Mouse (Mus musculus) kidney, adult 18-20 months (tissue): Measurements from ENCODE around the gene Carmil1.

Experiments
- DNase-seq: peaks from one replicate; pipeline ENCODE4 v3.0.0; 2021

Carmil1 gene

GRCm38 (mm10) chr13:24257809-24258208 lies 22.8 kb downstream of the Carmil1 start:
- DNase-seq, result no peak

GRCm38 (mm10) chr13:24253989-24254388 lies 26.6 kb downstream of the Carmil1 start:
- peak; percentile 35 for DNase-seq

GRCm38 (mm10) chr13:24253551-24253950 lies 27.0 kb downstream of the Carmil1 start:
- no peak for DNase-seq

GRCm38 (mm10) chr13:24251236-24251635 lies 29.4 kb downstream of the Carmil1 start:
- no peak for DNase-seq

- DNase-seq, result no peak
Observed at GRCm38 (mm10) chr13:24247928-24248327, 32.7 kb downstream of the Carmil1 start.

- no peak for DNase-seq
Observed at GRCm38 (mm10) chr13:24247441-24247840, 33.2 kb downstream of the Carmil1 start.

- DNase-seq, result no peak
Observed at GRCm38 (mm10) chr13:24246266-24246665, 34.3 kb downstream of the Carmil1 start.

- no peak for DNase-seq
Observed at GRCm38 (mm10) chr13:24244613-24245012, 36.0 kb downstream of the Carmil1 start.

GRCm38 (mm10) chr13:24243964-24244363 lies 36.6 kb downstream of the Carmil1 start:
- DNase-seq, result no peak

GRCm38 (mm10) chr13:24242429-24243106 lies 38.0 kb downstream of the Carmil1 start:
- DNase-seq, result no peak

GRCm38 (mm10) chr13:24241201-24241600 lies 39.4 kb downstream of the Carmil1 start:
- DNase-seq, result no peak

- DNase-seq, result no peak
Observed at GRCm38 (mm10) chr13:24240430-24240829, 40.2 kb downstream of the Carmil1 start.

- DNase-seq, result no peak
Observed at GRCm38 (mm10) chr13:24238456-24239120, 42.0 kb downstream of the Carmil1 start.

- DNase-seq, result no peak
Observed at GRCm38 (mm10) chr13:24236736-24237135, 43.9 kb downstream of the Carmil1 start.

GRCm38 (mm10) chr13:24232750-24233149 lies 47.8 kb downstream of the Carmil1 start:
- no peak for DNase-seq

- no peak for DNase-seq
Observed at GRCm38 (mm10) chr13:24231746-24232483, 48.7 kb downstream of the Carmil1 start.

GRCm38 (mm10) chr13:24231146-24231545 lies 49.4 kb downstream of the Carmil1 start:
- no peak for DNase-seq

- no peak for DNase-seq
Observed at GRCm38 (mm10) chr13:24230541-24231095, 50.0 kb downstream of the Carmil1 start.

GRCm38 (mm10) chr13:24223425-24224201 lies 57.0 kb downstream of the Carmil1 start:
- no peak for DNase-seq

GRCm38 (mm10) chr13:24220441-24220970 lies 60.1 kb downstream of the Carmil1 start:
- no peak for DNase-seq

- no peak for DNase-seq
Observed at GRCm38 (mm10) chr13:24211229-24211628, 69.4 kb downstream of the Carmil1 start.

- no peak for DNase-seq
Observed at GRCm38 (mm10) chr13:24206097-24206496, 74.5 kb downstream of the Carmil1 start.
